Mouse (Mus musculus): ENCODE results near the gene Cavin3.
A peak's percentile ranks its signal among the peaks of the same experiment; 100 is the strongest.
"Not testable (repeated sequence)": the region's sequence is repeated elsewhere in the genome, so short reads cannot be mapped to it uniquely, and the experiment has no call there.

Cavin3 gene

GRCm38 (mm10) chr7:105480561-105481504 is 1.3 kb downstream of the Cavin3 start:
- no peak for DNase-seq (ENCODE audit: low spot score in 2 of 2)

GRCm38 (mm10) chr7:105480081-105480480 is 2.0 kb downstream of the Cavin3 start:
- no peak for DNase-seq (ENCODE audit: low spot score in 2 of 2)

- no peak for DNase-seq (ENCODE audit: low spot score in 2 of 2)
Measured at GRCm38 (mm10) chr7:105479232-105479631, 2.9 kb downstream of the Cavin3 start.

GRCm38 (mm10) chr7:105478344-105478743 is 3.8 kb downstream of the Cavin3 start:
- DNase-seq (ENCODE audit: low spot score in 2 of 2) = no peak

- DNase-seq (ENCODE audit: low spot score in 2 of 2) = peak; percentile 71 to 75
Measured at GRCm38 (mm10) chr7:105477841-105478240, 4.3 kb downstream of the Cavin3 start.

- no peak for DNase-seq (ENCODE audit: low spot score in 2 of 2)
Measured at GRCm38 (mm10) chr7:105477433-105477700, 4.7 kb downstream of the Cavin3 start.

GRCm38 (mm10) chr7:105476683-105477432 is 5.2 kb downstream of the Cavin3 start:
- no peak for DNase-seq (ENCODE audit: low spot score in 2 of 2)

- DNase-seq (ENCODE audit: low spot score in 2 of 2) = no peak
Measured at GRCm38 (mm10) chr7:105475396-105475949, 6.6 kb downstream of the Cavin3 start.

- DNase-seq (ENCODE audit: low spot score in 2 of 2) = no peak
Measured at GRCm38 (mm10) chr7:105474771-105475315, 7.3 kb downstream of the Cavin3 start.

GRCm38 (mm10) chr7:105472607-105473006 is 9.5 kb downstream of the Cavin3 start:
- DNase-seq (ENCODE audit: low spot score in 2 of 2) = peak in 1 of 2 experiments; percentile 42

- DNase-seq (ENCODE audit: low spot score in 2 of 2) = peak; percentile 74 to 79
Measured at GRCm38 (mm10) chr7:105465505-105465904, 16.6 kb downstream of the Cavin3 start.

GRCm38 (mm10) chr7:105458546-105458945 is 23.6 kb downstream of the Cavin3 start:
- DNase-seq (ENCODE audit: low spot score in 2 of 2) = no peak

GRCm38 (mm10) chr7:105453345-105453744 is 28.8 kb downstream of the Cavin3 start:
- DNase-seq (ENCODE audit: low spot score in 2 of 2) = not testable (repeated sequence)

GRCm38 (mm10) chr7:105445076-105445475 is 37.0 kb downstream of the Cavin3 start:
- no peak for DNase-seq (ENCODE audit: low spot score in 2 of 2)

- DNase-seq (ENCODE audit: low spot score in 2 of 2) = no peak
Measured at GRCm38 (mm10) chr7:105441426-105441825, 40.7 kb downstream of the Cavin3 start.

- no peak for DNase-seq (ENCODE audit: low spot score in 2 of 2)
Measured at GRCm38 (mm10) chr7:105437979-105438772, 43.9 kb downstream of the Cavin3 start.

GRCm38 (mm10) chr7:105434798-105435197 is 47.3 kb downstream of the Cavin3 start:
- no peak for DNase-seq (ENCODE audit: low spot score in 2 of 2)

GRCm38 (mm10) chr7:105433859-105434258 is 48.2 kb downstream of the Cavin3 start:
- DNase-seq (ENCODE audit: low spot score in 2 of 2) = no peak

GRCm38 (mm10) chr7:105432058-105432457 is 50.0 kb downstream of the Cavin3 start:
- no peak for DNase-seq (ENCODE audit: low spot score in 2 of 2)
